Mouse (Mus musculus): ENCODE measurements at regions not wholly inside any gene's neighbourhood (a gene's known extent, or its start where the extent isn't known, plus 50 kb on each side); places are given as distances from the start of the nearest gene placed in this dataset.

DNA sequence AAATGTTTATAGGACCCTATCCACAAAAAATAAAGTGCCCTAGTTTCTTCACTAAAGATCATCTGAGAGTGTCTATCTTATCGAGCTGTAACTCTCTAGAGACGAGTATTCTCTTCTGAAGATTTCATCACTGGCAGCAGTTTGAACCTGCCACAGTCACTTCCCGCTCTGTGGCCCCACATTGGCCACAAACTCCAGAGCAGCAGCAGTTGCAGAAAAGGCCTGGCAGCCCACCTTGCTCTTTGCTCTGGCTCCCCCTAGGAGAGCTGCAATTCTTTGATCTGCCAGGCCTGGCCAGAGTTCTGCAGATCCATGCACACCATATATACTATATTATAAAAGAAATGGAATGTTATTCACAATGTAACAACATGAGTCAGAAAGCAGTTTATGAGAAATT, 74.4 kb downstream of the Ptgs2 start:
- TF ChIP-seq CTCF (IDR thresholded peaks at IDR 0.05; ENCODE audit: low read depth) = 0 out of 2 replicates have a peak, but pooled peaks have one; percentile 3
- TF ChIP-seq EP300 (IDR thresholded peaks at IDR 0.05; ENCODE audit: low read depth) = no peak
